Mouse (Mus musculus): ENCODE measurements around the gene Gm4491.

Gm4491 gene

DNA sequence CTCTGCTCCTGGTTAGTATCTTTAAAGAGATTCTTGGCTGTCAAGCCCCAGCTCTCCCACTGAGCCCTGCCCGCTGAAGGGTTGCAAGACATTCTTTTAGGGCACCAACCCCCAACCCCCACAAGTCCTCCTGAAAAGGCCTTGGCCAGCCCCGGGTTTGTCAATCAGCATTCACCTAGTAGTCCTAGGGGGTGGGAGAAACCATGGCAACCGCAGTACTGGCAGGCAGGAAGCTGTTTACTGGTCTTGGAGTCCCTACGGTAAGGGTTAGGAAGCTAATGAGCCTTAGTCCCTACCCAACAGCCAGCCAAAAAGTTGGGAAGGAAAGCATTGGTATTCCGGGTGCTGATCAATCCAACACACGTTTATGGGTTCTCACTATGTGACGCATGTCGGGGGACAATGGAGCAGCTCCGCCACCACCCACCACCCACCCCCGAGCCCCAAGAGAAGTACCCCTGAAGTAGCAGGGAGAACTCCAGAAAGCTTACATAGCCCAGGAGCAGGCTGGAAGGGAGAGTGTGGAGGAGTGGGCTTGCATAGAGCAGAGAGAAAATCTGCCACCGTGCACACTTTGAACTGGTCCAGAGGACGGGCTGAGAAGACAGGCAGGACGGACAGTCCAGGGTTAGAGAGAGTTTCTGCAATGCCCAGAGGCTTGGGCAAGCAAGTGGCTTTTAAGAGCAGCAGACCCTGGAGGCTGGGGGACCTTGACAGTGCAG lies at the start of gene Gm4491:
TSS of gene Gm4491 (minus strand) at position 61 of the 722 bp plus-strand sequence.
- no peak for DNase-seq

DNA sequence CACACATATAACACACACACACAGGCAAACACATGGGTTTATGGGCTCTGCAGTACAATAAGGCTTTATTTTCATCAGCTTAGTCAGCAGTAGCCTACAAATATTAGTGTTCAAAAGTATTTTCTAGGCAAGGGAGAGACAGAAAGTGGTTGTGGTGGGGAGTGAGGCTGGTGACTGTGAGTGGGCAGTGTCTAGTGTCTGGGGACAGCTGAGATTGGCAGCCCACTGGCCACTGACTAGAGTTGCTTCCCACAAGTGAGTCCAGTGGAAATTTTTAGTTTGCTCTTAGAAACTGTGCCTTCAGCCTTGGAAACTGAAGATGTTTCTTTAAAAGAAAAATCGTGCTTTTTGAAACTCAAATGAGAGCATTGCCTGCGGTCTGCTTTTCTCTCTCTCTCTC lies 46.1 kb upstream of the Gm4491 start:
- no peak for DNase-seq

DNA sequence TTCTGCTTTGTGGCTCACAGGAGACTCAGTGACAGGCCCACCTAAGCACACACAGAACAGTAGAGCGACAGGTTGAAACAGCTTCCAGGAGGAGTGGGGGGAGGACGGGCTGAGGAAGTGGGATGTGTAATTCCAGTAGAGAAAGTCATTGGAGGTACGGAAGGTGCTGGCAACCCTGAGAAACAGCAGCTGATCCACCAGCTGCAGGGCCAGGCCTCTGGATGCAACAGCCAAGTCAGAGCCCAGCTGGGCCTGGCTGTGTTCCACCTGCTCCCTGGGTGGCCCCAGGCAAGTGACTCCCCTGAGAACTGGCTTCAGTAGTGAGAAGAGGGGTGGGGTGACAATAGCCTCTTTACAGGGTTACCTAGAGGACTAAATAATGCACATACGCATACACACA lies 45.5 kb upstream of the Gm4491 start:
- peak; percentile 11 for DNase-seq

DNA sequence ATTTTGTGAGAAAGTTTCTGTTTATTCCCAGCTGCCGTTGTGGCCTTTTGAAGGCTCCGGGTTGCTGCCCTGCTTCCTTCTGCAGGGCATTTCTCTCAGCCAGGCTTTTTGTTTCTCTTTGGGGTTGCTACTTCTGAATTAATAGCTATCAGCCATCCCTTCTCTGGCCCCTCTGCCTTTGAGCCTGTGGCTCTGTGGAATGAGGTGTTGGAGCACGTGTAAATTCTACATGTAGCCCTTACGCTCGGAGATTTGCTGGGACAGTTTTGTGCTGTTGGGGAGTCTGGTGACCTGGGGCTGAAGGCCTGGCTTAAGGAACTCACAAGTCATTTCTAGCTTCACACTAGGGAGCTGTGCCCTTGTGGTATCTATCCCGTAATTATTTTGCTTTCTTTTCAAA lies 39.2 kb upstream of the Gm4491 start:
- no peak for DNase-seq

DNA sequence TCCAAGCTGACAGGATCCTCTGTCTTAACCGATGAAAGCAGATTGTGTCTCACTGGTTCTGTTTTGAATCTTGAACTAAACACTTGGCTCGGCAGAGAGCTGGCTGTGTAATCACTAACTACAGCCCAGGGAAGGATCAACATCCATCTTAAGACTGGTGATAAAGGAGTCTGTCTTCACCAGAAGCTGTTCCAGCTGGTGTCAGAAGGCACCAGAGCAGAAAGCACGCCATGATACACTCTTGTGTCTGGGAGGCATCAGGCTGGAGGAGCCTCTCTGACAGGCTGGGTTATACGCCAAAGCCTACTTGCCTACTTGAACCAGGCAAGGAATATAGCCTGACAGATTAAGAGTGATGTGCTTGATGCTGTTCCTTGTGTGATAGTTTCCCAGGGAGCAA lies 30.1 kb upstream of the Gm4491 start:
- DNase-seq: no peak

DNA sequence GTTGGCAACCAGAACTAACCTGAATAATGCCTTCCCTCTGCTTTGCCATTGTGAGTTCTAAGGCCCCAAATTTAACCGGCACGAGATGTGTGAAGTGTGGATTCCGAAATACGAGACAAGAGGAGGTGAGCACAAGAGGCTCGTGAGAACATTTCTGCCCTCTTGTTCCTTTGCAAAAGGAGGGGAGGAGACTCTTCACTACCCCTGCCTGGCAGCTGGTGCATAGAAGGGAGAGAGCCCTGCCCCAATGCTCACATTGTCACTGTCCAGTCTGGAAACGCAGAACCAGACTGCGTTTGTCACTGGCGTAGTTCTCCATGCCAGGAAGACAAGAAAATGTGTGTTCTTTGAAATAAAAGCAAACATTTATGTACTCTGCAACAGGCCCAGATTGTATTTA lies 19.6 kb upstream of the Gm4491 start:
- no peak for DNase-seq

DNA sequence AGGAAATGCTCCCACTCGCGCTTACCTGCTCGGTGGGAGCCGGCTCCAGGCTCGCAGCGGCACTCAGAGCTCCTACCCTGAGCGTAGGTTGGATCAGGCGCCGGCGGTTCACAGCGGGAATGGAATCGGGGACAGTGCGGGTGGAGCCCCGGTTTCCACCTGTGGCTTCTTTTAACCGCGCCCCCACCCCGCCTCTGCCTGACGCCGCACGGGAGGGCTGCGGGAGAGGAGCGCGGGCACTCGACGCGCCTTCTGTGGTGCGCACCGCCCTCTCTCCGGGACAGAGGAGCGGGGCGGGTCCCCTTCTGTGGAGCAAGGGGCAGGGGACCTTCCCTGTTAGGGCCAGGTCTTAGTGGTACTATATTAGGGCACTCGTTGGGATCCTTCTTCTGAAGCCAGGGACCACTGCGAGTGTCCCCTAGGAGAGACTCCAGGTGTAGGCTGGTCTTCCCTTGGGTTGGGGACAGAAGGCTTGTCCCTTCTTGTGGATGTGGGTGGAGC lies 17.5 kb upstream of the Gm4491 start, which contains the start of gene Gjb6:
TSS of gene Gjb6 (minus strand) at position 451 of the 501 bp plus-strand sequence.
- DNase-seq: no peak

DNA sequence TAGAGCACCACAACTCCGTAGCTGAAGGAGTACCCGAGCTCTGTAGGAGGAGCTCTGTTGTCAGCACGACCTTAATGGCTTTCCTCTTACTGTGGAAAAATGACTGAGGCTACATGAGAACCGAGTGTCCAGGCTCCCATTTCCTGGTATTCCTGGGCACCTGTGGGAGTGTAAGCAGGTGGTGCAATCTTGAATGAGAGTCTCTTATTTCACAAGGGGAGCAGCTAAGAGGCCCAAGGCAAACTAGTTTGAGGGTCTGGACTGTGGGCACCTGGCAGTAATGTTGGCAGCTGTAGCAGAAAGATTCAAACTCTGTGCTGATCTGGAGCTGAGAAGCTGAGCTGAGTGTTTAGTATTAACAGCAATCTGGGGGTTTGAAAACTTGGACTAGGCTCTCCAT lies 11.7 kb upstream of the Gm4491 start:
- peak; percentile 58 for DNase-seq

DNA sequence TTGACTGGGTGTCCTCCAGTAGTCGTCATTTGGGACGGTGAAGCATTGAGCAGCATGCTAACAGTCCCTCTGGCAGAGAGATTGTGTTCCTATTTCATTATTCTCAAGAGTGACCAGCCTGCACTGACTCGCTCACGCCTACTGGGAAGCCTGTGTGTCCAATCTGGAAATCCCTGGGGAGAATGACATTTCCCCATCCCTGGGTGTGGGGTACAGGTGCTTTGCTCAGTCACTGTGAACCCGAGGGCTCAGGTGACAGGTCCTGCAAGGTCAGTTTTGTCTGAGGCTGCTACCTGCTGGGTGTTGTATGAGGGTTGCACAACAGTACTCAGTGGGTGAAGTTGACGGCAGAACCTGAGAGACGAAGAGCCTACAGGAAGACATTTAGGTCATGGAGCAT lies 6.6 kb upstream of the Gm4491 start:
- peak; percentile 19 for DNase-seq

DNA sequence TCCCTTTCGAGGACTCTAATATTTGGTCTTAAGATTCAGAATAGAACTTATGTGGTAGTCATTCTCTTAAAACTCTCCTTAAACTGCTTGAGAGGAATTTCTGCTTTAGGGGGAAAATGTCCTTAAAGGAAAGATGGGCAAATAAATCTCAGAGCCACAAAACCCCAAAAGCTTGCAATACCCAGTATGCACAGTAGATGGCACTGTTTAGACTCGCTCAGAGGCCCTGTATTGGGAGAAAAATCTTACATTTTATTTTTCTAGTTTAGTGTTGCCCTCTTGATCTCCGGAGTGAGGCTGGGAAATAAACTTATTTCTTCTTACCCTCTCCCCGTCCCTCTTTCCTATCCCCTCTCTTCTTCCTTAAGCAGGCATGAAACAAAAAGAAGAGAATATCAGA lies 6.5 kb downstream of the Gm4491 start:
- peak; percentile 50 for DNase-seq

DNA sequence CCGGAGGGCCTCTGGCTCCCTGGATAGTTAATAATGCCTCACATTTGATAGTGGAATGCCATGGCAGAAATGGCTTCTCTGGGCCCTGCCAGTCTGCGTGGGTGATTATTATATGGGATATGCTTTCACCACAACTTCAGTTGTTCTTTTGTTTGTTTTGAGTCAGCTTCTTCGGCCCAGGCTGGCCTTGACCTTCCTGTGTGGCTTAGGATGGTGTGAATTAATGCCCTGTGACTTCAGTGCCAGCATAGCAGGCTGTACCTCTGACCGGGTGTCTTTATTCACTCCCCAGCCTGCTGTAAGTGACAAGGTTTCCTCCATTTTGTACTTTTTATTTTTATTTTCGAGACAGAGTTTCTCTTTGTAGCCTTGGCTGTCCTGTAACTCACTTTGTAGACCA lies 7.8 kb downstream of the Gm4491 start:
- DNase-seq: no peak

DNA sequence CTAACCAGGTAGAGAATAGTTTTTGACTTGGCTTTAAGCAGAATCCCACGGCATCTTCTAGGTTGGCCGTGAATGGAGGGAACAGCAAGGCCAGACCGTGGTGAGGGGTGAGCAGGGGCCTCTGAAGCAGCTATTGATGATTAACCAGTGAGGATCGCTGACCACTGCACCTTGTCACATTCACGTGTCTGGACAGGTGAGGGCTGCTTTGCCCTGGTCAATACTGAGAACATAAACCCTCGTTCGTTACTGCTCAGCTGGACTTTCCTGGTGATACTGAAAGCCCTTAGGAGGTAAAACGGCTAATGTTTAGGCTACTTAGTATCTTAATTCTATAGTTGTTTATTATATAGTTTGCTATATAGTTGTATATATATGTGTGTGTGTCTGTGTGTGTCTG lies 8.6 kb downstream of the Gm4491 start:
- DNase-seq: no peak

DNA sequence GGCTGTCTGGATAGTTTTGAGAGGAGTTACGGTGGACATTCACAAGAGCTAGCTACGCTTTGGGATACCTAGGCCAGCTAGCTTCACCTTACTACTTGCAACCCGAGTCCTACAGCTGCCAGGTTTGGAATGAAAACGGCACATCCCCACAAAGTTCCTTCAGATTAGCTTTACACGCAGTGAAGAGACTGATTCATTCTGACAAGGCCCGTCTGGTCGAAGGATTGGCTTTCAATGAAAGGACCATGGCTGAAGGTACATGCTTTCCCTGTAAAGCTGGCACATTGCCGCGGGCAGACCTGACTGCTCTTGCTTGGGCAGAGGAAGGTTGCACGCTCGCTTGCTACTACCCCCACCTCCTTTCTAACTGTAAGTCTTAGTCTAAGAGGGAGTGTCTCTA lies 10.0 kb downstream of the Gm4491 start:
- no peak for DNase-seq

DNA sequence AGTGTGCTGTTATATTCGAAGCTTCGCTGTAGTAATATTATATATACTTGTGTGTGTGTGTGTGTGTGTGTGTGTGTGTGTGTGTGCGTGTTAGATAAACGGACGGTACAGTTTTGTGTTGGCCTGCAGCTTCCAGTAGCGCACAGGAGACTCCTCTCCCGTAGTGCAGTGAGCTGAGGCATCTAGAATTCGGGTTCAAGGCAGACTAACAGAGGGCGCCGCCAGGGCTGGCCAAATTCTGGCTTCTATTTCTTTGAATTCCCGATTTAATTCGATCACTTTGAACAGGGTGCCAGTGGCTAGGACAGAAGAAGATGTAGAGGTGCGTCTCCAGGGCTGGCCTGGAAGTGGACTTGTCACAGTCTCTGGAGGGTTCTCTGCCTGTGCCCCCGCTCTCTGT lies 10.6 kb downstream of the Gm4491 start:
- no peak for DNase-seq

DNA sequence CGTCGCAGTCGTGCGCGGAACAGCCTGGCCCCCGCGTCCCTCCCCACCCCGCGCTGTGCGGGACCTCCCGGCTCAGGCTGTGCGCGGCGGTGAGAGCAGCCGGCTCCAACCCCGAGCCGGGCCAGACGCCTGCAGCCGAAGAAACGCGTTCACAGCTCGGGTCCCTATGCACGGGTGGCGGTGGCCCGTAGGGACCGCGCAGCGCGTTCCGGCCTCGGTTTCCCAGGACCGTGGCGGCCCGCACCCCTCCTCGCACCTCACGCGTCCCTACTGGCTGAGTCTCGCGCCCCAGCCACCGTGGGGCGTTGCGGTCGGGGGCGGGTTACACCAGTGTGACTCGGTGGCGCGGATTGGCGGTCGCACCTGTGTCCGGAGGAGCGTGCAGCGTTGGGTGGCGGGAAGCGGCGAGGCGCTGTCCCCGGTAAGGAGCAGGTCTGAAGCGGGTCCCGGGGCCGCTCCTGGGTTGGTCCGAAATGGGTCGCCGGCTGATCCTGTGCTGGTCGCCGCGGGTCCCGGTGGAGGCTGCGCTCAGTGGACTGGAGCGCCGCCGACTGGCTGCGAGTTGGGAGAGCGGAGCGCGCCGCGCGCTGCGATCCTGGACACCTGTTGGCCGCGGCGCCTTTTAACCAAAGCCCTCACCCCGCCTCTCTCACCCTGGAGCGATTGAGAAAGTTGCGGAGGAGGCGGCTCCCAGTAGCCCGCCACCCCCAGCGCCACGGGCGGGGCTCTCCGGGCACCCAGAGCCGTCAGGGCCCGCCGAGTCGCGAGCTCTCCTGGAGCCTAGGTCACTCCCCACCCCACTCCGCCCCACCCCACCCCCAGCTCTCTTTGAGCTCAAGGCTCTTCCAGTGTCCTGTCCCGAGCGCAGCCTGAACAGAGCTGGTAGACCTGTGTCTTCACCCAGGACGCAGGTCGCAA lies 11.3 kb downstream of the Gm4491 start, which contains the start of gene Gjb2:
TSS of gene Gjb2 (minus strand) at position 597 of the 918 bp plus-strand sequence.
- peak; percentile 71 for DNase-seq

DNA sequence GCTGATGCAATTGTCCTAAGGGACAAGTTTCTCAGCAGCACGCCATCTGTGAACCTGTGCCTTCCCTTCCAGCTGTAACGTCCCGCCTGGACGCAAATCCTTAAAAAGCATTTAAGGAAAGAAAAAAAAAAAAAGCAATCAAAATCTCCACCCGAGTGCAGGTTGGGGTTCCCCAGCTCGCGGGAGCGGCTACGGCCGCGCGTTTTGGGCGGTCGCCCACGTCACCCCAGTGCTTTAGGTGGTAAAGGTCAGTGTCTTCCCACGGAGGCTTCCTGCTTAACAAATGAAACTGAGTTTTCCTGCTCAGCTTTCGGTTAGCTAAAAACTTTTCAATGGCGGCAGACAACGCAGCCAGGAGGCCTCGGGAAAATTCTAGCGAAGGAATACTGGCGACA lies 12.0 kb downstream of the Gm4491 start:
- no peak for DNase-seq

DNA sequence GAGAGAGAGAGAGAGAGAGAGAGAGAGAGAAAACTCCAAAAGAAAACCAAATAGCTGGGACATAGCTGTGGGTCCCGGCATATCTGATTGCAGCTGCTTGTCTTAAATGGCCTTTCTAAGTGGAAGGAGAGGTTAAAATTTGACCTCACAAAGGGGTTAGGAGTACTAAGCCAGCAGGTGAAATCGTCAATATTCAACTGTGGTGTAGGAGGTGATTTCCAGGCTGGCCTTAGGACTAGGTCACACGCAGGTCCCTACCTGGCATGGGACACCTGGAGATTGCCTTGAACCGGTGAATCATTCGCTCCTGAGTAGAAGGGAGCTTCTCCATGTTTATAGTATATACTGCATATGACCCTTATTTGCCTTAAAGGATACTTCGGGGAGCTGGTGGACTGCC lies 12.6 kb downstream of the Gm4491 start:
- DNase-seq: no peak

DNA sequence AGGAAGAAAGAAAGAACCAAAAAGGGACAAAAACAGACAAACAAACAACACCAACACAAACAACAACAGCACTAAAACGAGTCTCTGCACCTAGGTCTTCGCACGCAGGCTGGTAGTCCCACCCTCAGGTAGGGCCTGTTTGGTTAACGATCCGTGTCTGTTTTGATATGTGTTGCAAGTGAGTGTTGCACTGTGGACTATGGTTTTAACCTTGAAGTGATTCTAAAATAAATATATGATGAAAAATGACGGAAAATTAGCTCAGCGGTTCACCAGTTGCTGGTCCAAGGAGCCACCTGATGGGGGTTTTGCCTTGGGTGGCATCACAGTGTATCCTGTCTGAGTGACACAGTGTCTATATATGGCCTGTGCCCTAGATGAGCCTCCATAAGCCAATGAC lies 14.1 kb downstream of the Gm4491 start:
- no peak for DNase-seq

DNA sequence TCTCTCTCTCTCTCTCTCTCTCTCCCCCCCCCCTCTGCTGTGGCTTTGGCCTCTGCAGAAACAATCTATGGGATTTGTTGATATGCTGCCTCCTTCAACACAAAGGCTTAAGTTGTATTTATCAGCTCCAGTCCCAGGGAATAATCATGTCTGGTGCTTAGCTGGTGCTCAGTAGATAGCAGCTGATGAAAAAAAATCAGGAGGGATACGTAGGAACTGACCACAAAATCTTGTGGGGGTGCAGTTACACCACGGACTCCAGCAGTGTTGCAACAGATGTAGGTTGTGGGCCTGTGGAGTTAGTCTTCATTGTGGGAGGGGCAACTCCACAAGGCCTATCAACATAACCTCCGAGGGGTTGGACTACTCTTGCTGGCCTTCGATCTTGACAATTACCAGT lies 19.8 kb downstream of the Gm4491 start:
- no peak for DNase-seq

DNA sequence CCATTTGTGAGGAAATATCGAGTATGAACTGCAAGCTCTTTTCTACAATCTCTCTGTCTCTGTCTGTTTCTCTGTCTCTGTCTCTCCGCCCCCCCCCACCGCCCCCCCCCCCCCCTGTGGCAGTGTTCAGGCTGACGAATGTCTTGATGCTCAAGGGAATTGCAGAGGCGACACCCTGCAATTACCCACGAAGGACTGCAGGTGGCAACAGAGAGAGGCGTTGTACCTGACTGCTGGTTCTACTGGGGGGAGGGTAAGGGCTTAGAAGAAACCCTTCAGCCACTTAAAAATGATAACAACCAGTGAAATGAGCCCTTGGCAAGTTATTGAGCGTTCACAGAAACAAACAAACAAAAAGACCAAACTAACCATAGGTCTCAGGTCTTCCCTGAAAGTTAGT lies 22.7 kb downstream of the Gm4491 start:
- DNase-seq: peak; percentile 76

DNA sequence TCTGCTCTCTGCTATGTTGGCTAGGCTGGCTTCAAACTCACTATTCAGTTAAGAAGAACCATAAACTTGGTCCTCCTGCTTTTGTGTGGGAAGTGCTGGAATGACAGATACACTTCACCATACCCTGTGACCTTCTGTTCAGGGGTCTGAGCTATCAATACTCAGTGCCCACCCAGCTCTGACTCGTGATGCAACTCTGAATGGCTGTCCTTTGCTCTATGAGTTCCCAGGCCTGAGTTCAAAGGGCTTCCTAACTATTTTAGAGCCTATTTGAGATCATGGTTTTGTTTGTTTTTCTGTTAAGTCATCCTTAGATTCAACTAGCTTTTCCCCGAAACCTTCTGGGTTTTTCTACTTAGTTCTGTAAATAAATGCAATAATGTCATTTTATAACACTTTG lies 25.7 kb downstream of the Gm4491 start:
- no peak for DNase-seq

DNA sequence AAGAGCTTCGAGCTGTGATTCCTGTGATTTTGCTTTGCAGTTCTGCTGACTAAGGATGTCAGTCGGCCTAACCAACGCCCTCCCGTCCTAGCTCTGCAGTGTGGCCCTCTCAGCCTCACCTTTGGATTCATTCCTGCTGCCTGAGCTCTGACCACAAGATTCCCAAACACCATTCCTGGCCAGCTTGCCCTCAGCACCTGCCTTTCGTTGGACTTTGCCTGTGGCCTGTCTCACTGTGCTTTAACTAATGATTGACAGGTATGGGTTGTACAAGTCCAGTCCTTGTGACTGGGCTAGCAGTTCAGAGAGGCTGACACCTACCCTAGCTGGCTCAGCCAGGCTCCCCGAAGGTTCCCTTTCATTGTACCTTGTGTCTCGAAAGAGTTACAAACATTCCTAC lies 26.6 kb downstream of the Gm4491 start:
- no peak for DNase-seq

DNA sequence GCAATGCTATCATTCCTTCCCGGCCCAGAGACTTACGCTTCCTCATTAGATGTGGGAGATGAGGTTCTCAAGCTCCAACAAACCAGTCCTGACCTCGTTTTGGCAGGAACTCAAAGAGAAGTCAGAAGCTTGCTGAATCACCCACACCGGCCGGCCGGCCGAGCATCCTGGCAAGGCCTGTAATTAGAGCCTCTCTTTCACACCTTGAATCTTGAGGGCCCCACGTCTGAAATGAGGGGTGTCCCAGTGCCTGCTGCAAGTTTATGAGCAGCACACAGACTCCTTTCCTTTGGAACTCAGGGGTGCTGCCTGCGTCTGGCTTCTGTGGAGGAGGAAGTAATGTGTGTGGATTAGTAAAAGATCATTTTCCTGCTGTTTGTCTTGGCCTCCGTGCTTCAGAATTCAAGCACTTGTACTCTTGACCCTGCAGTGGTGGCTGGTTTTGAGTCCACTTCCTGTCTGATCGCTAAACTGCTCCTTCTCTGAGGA lies 31.5 kb downstream of the Gm4491 start:
- peak; percentile 54 for DNase-seq

DNA sequence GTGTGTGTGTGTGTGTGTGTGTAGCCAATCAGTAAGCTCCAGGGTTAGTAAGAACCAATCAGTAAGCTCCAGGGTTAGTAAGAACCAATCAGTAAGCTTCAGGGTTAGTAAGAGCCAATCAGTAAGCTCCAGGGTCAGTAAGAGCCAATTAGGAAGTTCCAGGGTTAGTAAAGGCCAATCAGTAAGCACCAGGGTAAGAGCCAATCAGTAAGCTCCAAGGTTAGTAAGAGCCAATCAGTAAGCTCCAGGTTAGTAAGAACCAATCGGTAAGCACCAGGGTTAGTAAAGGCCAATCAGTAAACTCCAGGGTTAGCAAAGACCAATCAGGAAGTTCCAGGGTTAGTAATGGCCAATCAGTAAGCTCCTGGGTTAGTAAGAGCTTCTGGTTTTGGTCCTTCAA lies 32.8 kb downstream of the Gm4491 start:
- DNase-seq: no peak
